17 mouse cellular contexts compared by ENCODE assay signal in the genomic region with DNA sequence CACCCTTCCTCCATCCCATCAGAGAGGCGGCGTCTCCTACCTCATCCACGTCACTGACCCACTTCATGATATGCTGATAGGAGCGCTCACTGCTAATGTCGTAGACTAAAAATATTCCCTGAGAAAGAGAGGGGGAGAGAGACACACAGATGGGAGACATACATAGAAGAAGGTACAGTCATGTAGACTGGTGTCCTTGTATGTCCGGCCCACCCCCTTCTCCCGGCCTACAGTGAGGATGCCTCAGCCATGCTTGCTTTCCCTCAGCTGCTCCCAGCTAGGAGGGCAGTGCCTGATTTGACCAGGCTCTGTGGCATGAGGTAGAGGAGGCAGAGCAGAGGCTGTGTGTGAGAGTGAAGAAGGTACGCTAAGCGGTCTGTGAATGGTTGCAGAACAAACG. TPM values are rescaled to one million over a fixed set of nuclear protein-coding genes. Genes with fewer than 3 reads are reported as not detected.
"Had no signal": no experiment of that assay in that cellular context is flagged by ENCODE, and none has a peak within 500 bp of the region (broad histone marks: within the 10 kb centered on the region; RNA-seq: fewer than 3 reads in every experiment).

No protein-coding gene starts in this region.

- H3K36me3 ChIP-seq: limb, embryonic 12.5 days; liver, embryonic 13.5 days; midbrain, embryonic 12.5 days had no signal

- H3K9me3 ChIP-seq: limb, embryonic 12.5 days; liver, embryonic 13.5 days; midbrain, embryonic 12.5 days; neural tube, embryonic 13.5 days had no signal

- DNase-seq: kidney, adult 18-20 months; kidney, postnatal 10 days; kidney, postnatal 4 days; liver; liver, embryonic 13.5 days; liver, postnatal 0 days; retina, postnatal 1 day; spleen, adult 18-20 months; thymus, adult 2 months; thymus, postnatal 25 days had no signal

- H3K27me3 ChIP-seq: limb, embryonic 12.5 days; midbrain, embryonic 12.5 days; neural tube, embryonic 13.5 days had no signal

- H3K4me1 ChIP-seq: liver, embryonic 13.5 days; neural tube, embryonic 13.5 days had no signal

- H3K4me3 ChIP-seq: layer of hippocampus, adult 2 months; limb, embryonic 12.5 days; liver, embryonic 13.5 days; midbrain, embryonic 12.5 days; neural tube, embryonic 13.5 days had no signal

- H3K27ac ChIP-seq: layer of hippocampus, adult 2 months; limb, embryonic 12.5 days; liver, embryonic 13.5 days; midbrain, embryonic 12.5 days; neural tube, embryonic 13.5 days had no signal

RNA-seq across cellular contexts. Expression of gene Gpx2, which starts 7.7 kb away (rescaled TPM):
- total RNA-seq: megakaryocyte-erythroid progenitor cell, adult 5-6 weeks had no signal
- polyA plus RNA-seq: kidney, embryonic 14.5 days; liver, embryonic 13.5 days; midbrain, embryonic 12.5 days; testis, adult 2 months had no signal

RNA-seq across cellular contexts. Expression of gene Rab15, which starts 19.7 kb away (rescaled TPM):
- total RNA-seq: megakaryocyte-erythroid progenitor cell, adult 5-6 weeks had no signal
